Mouse (Mus musculus) frontal cortex, adult (tissue): Measurements from ENCODE around the gene Gm21972.

ENCODE experiments used
- ATAC-seq: cut with Nextera tagmentation; 2 replicates; pipeline ENCODE4 v1.9.2; 2017; ENCODE audit warnings: mild to moderate bottlenecking, moderate library complexity, mixed read lengths; ENCODE audit not compliant: low TSS enrichment

Gene Gm21972

DNA sequence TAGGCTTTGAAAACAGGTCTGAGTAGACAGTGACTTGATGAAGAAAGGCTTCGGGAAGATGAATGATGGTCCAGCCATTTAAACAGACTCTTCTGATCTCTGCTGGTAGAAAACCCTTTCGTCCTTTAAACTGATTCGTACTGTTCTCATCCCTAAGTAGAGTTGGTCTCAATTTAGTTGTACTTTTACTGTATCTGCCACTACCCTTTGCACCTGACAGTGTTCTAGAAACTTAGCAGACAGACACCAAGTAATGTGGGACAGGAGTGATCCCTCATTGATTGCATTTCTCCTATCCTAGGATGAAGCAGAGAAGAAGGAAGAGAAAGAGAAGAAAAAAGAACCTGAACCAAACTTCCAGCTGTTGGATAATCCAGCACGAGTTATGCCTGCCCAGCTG, at the start of gene Gm21972:
TSS of gene Gm21972 (plus strand) at position 301 of the 400 bp plus-strand sequence.
- ATAC-seq: no peak

DNA sequence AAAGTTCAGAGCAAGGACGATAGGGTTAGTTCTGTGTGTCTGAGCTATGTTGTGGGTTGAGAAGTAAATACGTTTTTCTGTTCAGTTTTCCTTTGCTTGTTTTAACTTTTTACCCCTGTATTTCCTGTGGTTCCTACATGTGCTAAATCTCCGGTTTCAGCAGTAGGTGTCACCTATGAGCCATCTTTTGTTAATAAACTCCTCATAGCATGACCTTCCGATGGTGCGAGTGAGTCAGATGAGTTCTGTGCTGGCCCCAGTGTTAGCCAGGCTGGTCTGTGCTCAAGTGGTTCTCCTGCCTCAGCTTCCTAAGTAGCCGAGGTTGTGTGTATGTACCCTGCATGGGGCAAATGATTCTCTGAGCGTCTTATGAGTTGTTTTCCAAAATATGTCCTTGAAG, 39.0 kb upstream of the Gm21972 start:
- ATAC-seq: no peak

DNA sequence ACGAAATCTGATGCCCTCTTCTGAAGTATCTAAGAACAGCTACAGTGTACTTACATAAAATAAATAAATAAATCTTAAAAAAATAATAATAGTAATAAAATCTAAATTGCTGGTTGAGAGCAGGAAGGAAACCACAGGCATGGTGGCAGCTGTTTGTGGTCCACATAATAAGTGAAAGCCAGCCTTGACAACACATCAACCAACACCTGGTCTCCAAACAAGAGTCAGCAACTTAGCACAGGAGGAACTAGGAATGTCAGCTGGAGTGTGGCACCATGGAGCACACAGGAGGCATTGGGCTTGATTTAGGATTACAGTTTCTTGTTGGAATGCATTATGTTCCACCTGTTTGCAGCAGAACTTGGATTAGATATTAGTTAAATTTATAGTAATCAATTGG, 28.4 kb upstream of the Gm21972 start:
- no peak for ATAC-seq

DNA sequence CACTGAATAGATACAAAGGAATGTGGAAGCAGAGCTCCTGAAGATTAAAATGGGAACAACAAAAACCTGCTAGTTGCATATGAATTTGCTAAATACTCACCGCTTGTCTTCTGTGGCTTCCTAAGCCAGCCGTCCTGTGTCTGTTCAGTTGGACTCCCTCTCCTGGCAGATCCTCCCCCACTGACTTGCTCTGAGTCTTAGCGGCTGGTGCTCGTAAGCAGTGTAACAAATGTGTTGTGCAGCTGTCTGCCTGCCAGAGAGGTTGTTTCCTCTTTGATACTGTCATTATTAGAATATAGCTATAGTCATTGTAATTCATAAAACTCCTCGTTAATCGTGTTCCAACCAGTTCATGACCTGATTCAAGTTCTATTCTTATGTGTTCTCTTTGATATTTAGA, 21.7 kb upstream of the Gm21972 start, which contains the start of gene Htr2b:
TSS of gene Htr2b (minus strand) at position 192 of the 400 bp plus-strand sequence.
- ATAC-seq: peak; percentile 91

DNA sequence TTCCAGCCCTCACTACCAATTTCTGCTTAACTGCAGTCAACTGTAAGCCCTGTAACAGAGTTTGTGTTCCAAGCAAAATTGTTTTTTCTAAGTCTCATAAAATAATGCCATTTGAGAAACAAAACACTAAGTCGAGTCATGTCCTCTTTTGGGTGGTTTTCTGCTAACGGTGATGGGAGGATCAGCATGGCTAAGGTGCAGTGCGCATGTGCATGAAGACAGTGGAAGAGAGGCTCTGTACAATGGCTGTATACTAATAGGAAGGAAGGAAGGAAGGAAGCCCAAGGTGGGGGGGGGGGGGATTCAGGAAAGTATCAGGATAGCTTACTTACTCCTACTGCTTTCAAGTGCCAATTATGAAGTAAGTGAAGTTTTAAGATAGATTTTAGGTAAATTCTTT, 19.3 kb upstream of the Gm21972 start:
- ATAC-seq: no peak

DNA sequence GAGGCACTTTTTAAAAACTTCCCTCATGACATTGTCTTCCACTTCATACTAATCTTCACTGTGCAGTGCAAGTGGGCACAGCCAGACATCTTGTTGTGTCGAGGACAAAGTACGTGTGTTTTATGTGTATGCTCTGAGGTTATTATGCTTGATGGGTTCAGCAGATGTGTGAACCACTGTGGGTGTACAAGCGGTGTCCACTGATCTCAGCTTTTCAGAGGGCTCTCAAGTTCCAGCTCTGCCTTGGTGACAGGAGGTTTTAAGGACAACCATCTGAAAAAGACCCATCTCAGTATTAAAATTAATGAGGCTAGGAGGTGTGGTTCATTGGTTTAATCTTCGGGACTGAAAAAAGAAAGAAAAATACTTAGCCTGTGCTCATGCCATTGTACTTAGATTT, 13.9 kb upstream of the Gm21972 start:
- ATAC-seq: no peak

DNA sequence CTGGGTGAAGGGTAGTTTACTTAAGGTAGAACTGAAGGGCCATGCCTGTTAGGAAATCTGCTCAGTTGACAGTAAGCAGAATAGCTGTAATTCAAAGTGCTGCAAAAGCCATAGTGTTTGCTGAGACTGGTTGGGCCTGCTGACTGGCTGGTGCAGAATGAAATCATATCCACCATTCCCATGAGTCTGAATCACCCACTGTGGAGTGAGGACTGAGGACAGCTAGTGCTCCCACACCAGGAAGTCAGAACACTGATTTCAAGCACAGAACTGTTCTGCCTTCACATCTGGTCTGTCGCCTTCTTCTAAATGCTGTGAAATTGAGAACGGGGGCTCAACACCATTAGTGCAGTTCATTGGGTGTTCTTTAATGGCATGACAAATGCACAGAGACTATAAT, 7.4 kb upstream of the Gm21972 start:
- ATAC-seq: no peak; the same call in 1 of the 2 replicates

DNA sequence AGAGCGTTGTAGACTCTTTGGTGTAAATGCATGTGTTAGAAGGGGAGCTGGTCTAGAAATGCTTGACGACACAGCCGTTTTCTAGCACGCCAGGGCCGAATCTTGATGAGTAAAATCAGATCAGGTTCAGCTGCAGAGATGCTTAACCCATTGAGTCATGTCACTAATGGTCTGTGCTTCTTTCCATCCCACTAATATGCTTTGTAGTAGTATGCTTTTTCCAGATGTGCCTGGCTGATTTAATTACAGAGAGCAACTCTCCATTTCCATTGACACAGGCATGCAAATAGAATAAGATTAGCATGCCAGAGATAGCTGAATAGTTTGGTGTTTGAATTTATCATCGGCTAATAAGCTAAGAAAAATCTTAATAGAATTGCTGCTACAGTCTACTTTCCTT, 1.9 kb downstream of the Gm21972 start:
- no peak for ATAC-seq

DNA sequence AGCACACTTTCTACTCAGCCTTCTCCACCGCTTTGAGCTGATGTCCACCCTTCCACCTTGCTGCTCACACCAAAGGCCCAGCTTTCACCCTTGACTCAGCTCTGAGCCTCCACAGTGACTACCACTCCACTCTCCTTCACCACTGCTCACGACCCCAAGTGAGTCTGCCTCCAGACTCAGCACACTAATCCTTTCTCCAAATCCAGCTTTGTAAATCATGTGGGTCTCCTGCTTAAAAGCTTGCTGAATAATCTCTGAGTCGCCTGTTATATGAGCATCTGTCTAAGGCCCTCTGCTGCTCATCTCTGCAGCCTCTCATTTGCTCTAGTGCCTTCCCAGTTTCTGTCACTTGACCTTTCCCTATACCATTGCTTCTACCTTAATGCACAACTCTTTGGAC, 7.6 kb downstream of the Gm21972 start:
- no peak for ATAC-seq

DNA sequence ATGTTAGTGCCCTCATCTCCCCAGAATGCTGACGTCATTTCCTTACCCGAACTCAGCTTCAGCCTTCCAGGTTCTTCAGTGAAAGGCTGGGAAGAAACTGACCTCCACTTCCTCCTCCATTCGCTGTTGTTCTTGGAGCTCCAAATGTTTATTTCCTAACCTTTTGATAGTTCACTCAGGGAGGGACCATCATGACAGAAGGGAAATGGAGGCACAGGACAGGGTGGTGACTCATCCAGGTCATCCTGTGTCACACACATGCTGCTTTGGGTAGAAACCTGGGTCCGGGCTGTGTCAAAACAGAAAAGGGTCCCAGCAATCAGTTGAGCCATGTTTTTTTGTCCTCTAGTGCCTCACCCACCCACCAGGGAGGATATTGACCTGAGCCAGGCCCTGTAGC, 9.7 kb downstream of the Gm21972 start:
- ATAC-seq: no peak

DNA sequence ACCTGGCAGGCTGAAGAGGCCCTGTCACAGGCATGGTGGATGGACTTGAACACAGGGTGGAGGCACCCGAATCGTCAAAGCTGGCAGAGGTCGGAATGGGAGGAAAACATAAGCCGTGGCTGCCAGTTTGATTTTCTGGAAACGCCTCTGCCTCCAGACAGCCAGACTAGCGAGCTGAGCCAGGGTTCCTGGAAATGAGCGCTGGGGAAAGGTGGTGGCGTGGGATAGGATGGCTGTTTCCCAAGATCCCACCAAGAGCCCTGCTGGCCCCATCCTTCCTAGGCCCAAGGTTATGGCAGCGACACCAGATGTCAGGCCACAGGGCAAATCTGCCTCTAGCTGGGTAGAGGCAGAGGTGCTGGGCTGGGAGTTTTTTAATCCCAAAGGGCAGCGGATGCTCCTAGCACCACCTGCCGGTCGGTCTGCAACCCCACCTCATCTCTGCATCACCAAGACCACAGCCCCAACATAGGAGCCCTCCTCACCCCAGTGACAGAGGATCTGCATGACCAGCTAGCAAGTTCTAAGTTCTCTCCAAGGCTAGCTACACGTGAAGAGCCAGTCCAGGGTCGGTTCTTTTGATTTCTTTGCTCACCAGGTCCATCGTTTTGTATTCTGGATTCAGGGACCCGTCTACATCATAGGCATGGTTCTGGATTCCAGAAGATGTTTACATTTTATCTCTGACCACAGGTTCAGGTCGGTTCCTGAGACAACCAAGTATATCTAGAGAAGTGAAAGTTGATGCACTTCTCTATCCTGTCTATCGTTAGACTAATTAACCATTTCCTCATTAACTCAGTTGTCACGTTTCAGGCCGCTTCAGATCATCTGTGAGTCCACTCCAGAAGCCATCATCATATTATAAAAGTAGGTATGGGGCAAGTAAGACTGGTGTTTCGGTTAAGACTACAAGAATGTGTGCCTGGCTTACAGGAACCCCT, 10.8 kb downstream of the Gm21972 start:
- peak; percentile 39; the same call in 1 of the 2 replicates for ATAC-seq

DNA sequence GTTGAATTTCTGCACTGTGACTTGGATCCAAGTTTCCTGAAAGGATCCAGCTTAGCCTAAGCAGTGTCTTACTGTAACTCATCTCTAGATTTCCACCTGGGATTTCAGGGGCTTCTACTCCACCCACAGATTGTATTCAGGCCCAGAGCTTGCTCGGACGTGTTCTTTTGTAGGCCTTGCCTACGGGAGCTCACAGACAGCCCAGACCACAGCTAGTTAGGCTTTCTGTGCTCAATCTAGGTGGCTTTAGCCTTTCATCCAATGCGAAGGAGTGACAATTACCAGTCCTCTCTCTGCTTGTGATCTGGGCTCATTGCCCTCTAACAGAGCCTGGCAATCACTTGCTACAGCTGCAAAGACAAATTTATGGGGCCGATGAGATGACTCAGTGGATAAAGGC, 12.9 kb downstream of the Gm21972 start:
- no peak for ATAC-seq

DNA sequence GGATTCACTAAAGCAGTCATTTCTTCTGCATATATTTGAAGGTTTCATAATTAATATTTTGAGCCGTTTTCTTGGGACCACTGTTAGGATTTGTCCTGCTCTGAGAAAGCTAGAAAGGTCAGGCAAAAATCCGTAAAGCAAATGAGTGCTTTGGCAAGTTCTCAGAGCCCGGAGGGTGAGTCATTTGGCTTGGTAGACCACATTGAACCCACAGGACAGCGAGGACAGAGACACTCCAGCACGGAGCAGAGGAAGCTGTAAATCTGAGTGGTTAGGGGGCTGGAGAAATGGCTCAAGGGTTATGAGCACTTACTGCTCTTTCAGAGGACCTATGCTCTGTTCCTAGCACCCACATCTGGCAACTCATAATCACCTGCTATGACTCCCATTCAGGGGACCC, 14.1 kb downstream of the Gm21972 start:
- ATAC-seq: no peak

DNA sequence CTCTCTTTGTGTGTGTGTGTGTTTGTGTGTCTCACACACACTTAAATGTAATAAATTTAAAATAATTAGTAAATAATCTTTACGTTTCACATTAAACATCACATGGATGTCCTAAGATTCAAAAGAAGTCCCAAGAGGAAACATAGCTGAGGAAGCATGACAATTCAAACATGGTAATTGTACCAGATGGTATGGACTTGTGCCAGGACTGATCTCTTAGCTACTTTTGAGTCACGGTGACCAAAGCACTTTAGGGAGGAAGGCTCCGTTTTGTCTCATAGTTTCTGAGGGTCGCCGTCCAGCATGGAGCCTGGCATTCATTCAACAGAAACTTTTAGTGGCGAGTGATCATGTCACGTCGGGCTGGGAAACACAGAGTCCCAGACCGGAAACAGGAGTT, 14.7 kb downstream of the Gm21972 start:
- no peak for ATAC-seq

DNA sequence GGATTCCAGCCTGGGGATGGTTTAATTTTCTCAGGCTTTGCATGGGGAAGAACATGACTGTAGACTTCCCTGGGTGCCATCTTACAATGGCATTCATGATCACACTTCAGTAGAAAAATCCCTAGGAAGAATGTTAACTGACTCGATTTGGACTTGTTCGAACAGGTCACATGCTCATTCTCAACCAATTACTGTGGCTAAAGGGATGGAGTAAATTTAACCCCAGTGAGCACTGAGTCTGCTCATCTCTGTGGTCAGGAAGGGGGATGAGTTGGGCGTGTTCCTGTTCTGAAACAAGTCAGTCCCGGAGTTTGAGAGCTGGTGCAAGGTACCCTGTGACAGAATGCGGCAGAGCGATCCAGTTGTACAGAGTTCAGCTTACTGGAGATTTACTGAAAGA, 17.5 kb downstream of the Gm21972 start:
- ATAC-seq: no peak

DNA sequence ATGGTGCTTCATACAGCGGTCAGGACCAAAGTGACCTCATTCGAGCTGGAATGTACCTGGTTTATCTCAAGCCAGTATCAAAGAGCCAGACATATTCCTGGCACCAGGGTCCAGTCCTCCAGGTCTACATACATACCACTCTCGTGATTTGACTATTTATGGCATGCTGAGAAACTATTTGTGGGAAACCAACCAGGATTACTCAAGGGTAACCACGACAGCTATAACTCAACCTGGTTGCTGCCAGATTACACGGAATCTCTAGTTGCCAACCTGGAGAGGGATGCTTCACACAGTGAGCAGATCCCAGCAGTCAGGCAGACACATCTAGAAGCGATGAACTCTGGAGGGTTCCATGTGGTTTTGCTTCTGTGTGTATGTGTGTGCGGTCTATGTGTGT, 17.9 kb downstream of the Gm21972 start:
- no peak for ATAC-seq

DNA sequence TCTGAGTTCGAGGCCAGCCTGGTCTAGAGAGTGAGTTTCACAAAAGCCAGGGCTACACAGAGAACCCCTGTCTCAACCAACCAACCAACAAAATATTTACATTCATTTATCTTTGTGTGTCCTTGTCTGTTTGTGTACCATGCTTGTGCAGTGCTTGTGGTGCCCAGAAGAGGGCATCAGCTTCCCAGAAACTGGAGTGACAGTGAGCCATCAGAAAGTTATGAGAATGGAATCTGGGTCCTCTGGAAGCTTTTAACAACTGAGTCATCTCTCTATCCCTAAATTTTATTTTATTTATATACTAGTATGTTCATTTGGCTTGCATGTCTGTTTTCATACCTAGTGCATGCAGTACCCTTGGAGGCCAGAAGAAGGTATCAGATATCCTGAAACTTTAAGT, 19.2 kb downstream of the Gm21972 start:
- no peak for ATAC-seq

DNA sequence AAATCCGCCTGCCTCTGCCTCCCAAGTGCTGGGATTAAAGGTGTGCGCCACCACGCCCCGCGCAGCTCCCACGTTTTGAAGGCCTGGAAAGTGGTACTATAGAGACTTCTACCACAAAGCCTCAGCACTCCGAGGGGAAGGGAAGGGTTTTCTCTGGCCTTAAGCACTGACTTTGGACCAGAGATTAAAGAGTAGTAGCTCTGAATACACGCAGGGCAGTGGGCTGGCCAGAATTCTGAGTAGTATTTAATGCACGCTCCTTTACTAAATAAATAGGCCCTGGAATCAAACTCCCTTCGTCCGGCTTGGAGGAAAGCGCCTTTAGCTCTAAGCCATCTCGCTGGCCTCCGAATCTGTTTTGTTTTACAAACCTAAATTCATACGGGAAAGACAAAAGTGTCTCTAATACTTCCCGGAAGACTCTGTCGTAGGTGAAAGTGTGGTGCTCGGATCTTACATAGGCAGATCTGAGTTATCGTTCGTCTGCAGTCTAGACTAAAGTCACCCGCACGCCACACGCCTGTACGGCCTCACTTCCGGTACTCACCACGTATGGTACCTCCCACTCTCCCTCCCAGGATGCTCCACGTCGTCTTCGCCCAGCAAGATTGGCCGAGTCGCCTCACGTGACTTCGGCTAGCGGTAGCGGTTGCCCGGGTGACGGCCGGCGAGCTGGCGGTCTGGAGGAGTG, 20.8 kb downstream of the Gm21972 start, which contains the start of gene Armc9:
TSS of gene Armc9 (plus strand) at position 648 of the 691 bp plus-strand sequence.
- peak; percentile 99 for ATAC-seq

DNA sequence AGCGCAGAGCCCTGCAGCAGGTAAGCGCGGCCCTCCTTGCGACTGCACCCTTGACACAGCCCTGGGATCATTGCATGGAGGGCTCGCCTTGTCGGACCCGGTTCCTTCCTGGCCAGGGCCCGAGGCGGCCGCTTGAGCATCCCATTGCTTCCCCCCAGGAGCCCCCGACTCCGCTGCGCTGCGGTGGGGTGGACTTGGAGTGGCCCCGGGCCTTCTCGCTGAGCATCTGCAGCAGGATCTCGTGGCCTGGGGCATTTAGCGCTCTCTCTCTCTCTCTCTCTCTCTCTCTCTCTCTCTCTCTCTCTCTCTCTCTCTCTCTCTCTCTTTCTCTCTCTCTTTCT, 21.4 kb downstream of the Gm21972 start:
- peak; percentile 62; the same call in 1 of the 2 replicates for ATAC-seq

DNA sequence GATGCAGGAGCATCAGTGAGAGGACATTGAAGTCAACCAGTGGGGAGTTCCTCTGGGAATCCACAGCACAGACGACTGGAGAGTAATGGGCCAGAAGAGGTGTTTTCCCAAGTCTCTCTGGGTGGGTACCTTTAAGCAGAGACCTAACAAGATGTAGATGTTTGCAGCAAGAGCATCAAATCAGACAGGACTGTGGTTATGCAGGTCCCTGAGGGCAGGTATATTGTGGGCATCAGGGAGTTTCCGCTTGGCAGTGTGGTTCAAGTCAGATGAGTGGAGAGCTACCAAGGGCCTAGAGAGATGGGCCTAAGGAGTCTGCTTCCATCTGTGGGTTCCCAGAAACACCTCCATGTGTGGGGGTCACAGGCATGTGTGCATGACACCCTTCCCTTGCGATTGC, 22.6 kb downstream of the Gm21972 start:
- no peak for ATAC-seq

DNA sequence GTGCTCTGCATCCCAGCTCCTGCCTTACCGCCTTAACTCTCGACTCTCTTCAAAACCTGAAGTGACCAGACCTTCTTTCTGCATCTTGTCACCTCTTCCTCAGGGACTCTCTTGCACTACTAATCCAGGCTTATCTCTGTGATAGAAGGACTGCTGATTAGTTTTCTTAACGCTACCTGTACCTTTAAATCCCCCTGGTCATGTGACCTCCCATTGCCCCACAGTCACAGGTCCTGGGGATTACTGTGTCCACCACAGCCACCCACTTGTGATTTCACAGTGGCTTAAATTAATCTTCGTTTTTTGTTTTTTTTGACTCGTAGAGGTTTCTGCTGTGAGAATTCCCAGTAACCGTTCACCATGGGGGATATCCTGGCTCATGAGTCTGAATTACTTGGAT, 23.2 kb downstream of the Gm21972 start:
- ATAC-seq: no peak

DNA sequence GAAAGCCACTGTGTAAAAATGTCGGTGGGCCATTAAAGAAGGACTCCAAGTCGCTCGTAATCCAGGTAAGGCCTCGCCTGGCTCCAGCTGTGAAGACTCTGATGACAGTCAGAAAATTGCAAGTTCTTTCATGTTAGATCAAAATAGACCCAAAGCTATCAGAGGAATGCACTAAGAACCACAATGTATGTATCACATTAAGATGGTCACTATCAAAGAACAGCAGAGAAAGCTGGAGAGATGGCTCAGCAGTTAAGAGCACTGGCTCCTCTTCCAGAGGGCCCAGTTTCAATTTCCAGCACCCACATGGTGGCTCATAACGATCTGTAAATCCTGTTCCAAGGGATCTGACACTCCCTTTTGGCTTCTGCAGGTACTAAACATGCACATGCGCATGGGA, 26.6 kb downstream of the Gm21972 start:
- no peak for ATAC-seq

DNA sequence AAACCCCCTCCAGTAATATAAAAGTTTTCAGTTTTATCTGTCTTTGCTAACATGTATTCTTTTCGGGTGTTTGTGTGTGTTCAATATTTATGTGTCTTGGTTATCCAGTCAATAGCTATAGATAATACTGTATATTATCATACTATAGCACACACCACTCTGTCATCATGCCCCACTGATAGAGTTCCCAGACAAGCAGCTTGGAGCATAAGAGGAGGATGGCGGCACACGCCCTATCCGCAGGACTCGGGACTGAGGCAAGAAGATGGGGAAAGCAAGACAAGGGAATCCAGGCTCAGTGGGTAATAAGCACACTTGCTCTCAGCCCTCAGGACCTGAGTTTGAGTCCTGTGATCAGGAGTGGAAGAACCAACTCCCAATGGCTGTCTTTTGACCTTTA, 27.0 kb downstream of the Gm21972 start:
- ATAC-seq: no peak
